Mouse (Mus musculus) testis, adult 2 months (tissue): Measurements from ENCODE around the gene Itpr2. TPM values are rescaled to one million over a fixed set of nuclear protein-coding genes. Genes with fewer than 3 reads are reported as not detected.

Experiments
- H3K27ac ChIP-seq: fragments of 200-500 bp; 2 replicates; pipeline ENCODE4 v1.5.1; 2012; ENCODE audit warnings: low read depth, low read length; ENCODE audit not compliant: control insufficient read depth, insufficient read depth
- H3K27me3 ChIP-seq: fragments of 200-500 bp; 2 replicates; pipeline ENCODE4 v1.6.1; 2012; ENCODE audit warnings: mild to moderate bottlenecking, low read length, moderate library complexity; ENCODE audit not compliant: control insufficient read depth, insufficient read depth
- H3K36me3 ChIP-seq: fragments of 200-500 bp; 2 replicates; pipeline ENCODE4 v1.6.1; 2012; ENCODE audit warnings: mild to moderate bottlenecking, low read length; ENCODE audit not compliant: control insufficient read depth, insufficient read depth
- H3K4me1 ChIP-seq: fragments of 200-500 bp; 2 replicates; pipeline ENCODE4 v1.6.1; 2012; ENCODE audit warnings: low read length; ENCODE audit not compliant: control insufficient read depth, insufficient read depth
- H3K4me3 ChIP-seq: fragments of 200-500 bp; 2 replicates; pipeline ENCODE4 v1.5.1; 2012; ENCODE audit warnings: low read depth, mild to moderate bottlenecking, low read length, moderate library complexity, mixed read lengths; ENCODE audit not compliant: control insufficient read depth
- CTCF ChIP-seq: fragments of 200-500 bp; IDR thresholded peaks from 2 replicates; pipeline ENCODE4 v1.5.1; 2012; ENCODE audit warnings: low read depth, mild to moderate bottlenecking, inconsistent platforms, low read length, moderate library complexity; ENCODE audit not compliant: control insufficient read depth, insufficient read depth, insufficient replicate concordance
- POLR2A ChIP-seq: fragments of 200-500 bp; IDR thresholded peaks from 2 replicates; pipeline ENCODE4 v1.6.1; 2012; ENCODE audit warnings: low read depth, mild to moderate bottlenecking, inconsistent platforms, low read length, moderate library complexity; ENCODE audit not compliant: control insufficient read depth
- polyA plus RNA-seq: library from polyadenylated mRNA; depleted of rRNA; stranded (reverse); fragments of >200 nt; gene quantifications from 2 replicates; pipeline ENCODE4 v1.2.3, GENCODE M21; 2012

The Itpr2 gene
- polyA plus RNA-seq, 1 experiment, result 6.9 TPM

DNA sequence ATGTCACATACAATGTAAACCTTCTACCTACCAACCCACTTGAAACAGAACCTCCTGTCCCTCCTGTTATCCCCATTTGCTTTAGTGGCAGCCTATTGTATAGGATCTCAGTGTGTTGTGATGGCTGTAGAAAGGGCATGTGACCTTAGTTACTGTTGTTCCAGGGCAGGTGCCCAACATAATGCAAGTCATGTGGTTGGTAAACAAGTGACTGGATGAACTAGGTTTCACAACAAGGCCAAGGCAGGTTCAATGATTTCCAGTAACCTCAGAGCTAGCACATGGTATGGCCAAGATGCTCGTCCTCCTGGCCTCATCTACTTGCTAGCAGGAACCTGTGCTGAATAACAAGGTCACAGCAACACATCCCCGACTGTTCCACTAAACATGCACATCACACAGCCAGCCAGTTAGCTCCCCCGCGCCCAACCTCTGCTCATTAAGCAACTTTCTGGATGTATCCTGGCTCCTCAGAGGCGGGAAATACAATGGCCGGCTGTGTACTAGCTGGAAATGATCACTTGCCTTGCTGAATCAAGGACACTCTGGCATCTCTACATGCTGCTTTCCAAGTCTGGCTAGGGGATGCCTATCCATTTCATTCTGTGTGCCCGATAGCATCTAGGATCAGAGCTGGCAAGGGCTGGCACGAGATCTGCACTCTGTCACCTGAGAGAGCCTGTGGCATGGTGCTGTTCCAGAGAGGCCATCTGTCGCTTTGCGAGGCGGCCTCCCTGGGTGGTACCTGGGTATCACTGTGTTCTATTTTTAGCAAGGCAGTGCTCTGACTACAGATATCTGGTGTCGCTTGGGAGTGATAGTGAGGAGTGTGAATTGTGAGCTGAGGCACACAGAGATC is 375.0 kb downstream of the Itpr2 start:
- TF ChIP-seq POLR2A (no peak), CTCF (no peak)

DNA sequence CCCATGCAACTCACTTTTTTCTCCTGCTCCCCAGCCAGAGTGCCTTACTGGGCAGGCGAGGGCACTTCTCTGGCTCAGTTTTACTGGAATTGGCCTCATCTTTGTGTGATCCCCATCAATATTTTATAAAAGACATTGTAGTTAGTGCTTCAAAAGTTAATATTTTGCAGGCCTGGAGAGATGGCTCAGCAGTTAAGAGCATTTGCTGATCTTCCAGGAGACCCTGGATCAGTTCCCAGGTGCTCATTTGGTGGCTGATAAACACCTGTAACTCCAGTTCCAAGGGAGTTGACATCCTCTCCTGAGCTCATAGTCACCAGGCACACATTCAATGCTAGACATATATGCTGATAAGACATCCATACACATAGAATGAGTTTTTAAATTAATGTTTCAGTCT is 376.4 kb downstream of the Itpr2 start:
- no peak for TF ChIP-seq CTCF
- no peak for TF ChIP-seq POLR2A
- Histone ChIP-seq H3K27ac (no peak overlapping the region), H3K4me1 (no peaks in the 10 kb centered on the region), H3K27me3 (no peaks in the 10 kb centered on the region), H3K4me3 (no peak overlapping the region), H3K36me3 (no peaks in the 10 kb centered on the region)

More for the DNA sequence above, 375.0 kb downstream of the Itpr2 start:
- no peak overlapping the region for H3K27ac ChIP-seq
- no peaks in the 10 kb centered on the region for H3K4me1 ChIP-seq
- no peaks in the 10 kb centered on the region for H3K36me3 ChIP-seq
- H3K27me3 ChIP-seq, result no peaks in the 10 kb centered on the region
- no peak overlapping the region for H3K4me3 ChIP-seq

DNA sequence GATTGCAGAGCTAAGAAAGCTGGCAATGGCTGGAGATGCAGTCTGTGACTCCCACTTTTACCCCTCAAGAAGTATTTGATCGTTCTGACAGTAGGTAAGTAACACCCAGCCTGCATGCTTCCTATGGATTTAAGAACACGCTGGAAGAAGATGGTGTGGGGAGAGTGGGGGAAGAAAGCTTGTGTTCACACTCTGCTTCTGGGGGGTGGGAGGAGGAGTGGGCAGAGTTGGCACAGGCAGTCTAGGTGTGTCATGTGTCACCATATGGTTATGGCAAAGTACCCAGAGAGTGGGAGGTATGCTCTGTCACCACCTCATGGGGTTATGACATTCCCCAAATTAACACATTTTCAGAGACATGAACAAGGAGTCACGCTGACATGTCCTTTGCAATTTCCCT is 377.5 kb downstream of the Itpr2 start:
- no peaks in the 10 kb centered on the region for H3K27me3 ChIP-seq
- H3K4me3 ChIP-seq, result no peak overlapping the region
- H3K36me3 ChIP-seq, result no peaks in the 10 kb centered on the region
- no peak for TF ChIP-seq POLR2A
- TF ChIP-seq CTCF, result no peak
- H3K27ac ChIP-seq, result no peak overlapping the region
- H3K4me1 ChIP-seq, result no peaks in the 10 kb centered on the region

DNA sequence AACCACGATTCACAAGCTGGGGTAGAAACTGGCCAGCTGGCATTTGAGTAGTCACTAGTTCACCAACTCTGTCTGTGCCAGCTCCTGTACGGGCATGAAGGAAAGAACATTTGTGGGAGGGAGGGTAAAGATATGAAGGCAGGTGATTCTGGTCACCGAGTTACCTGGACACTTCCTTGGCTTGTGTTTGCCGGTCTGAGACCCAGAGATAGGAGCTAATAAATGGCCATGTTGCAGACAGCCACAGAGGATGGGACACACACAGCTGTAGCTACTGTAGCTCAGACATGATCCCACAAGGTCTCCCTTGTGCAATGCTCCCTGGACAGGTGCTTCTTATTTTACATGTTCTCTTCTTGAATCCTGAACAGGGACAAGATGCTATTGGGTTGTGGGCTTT is 378.4 kb downstream of the Itpr2 start:
- Histone ChIP-seq H3K27ac (no peak overlapping the region), H3K36me3 (no peaks in the 10 kb centered on the region), H3K4me1 (no peaks in the 10 kb centered on the region), H3K4me3 (no peak overlapping the region), H3K27me3 (no peaks in the 10 kb centered on the region)
- TF ChIP-seq CTCF, result no peak
- no peak for TF ChIP-seq POLR2A

- no peak for TF ChIP-seq POLR2A
- TF ChIP-seq CTCF, result no peak
- no peak overlapping the region for H3K27ac ChIP-seq
- no peaks in the 10 kb centered on the region for H3K27me3 ChIP-seq
- H3K4me3 ChIP-seq, result no peak overlapping the region
- no peaks in the 10 kb centered on the region for H3K4me1 ChIP-seq
- no peaks in the 10 kb centered on the region for H3K36me3 ChIP-seq
These were observed 381.9 kb downstream of the Itpr2 start for GRCm38 (mm10) chr6:146120172-146120571.

GRCm38 (mm10) chr6:146114731-146115302 is 387.2 kb downstream of the Itpr2 start:
- no peak overlapping the region for H3K4me3 ChIP-seq
- no peak overlapping the region for H3K27ac ChIP-seq
- no peaks in the 10 kb centered on the region for H3K36me3 ChIP-seq
- H3K27me3 ChIP-seq, result no peaks in the 10 kb centered on the region
- H3K4me1 ChIP-seq, result no peaks in the 10 kb centered on the region
- TF ChIP-seq POLR2A (no peak), CTCF (no peak)

GRCm38 (mm10) chr6:146114071-146114470 is 388.0 kb downstream of the Itpr2 start:
- Histone ChIP-seq H3K4me1 (no peaks in the 10 kb centered on the region), H3K36me3 (no peaks in the 10 kb centered on the region), H3K27ac (no peak overlapping the region), H3K27me3 (no peaks in the 10 kb centered on the region), H3K4me3 (no peak overlapping the region)
- no peak for TF ChIP-seq POLR2A
- TF ChIP-seq CTCF, result no peak
